Mouse (Mus musculus): Measurements from ENCODE around the gene Rap1gds1. TPM values are rescaled to one million over a fixed set of nuclear protein-coding genes. Genes with fewer than 3 reads are reported as not detected.

Rap1gds1 gene
- polyA plus RNA-seq, 1 experiment = 40.1 TPM

GRCm38 (mm10) chr3:139064076-139064475 lies 10.9 kb downstream of the Rap1gds1 start:
- Histone ChIP-seq H3ac (ENCODE audit: control insufficient read depth, insufficient read length) (no peak overlapping the region), H3K27me3 (ENCODE audit: control insufficient read depth, insufficient read depth, insufficient read length) (no peaks in the 10 kb centered on the region), H3K36me3 (ENCODE audit: control insufficient read depth, insufficient read depth) (peaks cover 3% of the 10 kb centered on the region), H3K4me2 (ENCODE audit: low read depth) (no peak overlapping the region), H3K4me3 (no peak overlapping the region), H3K79me2 (ENCODE audit: control insufficient read depth, insufficient read depth) (peaks cover 86% of the 10 kb centered on the region)
- no peak for TF ChIP-seq REST (IDR thresholded peaks at IDR 0.05; ENCODE audit: insufficient read depth, insufficient read length)
- no peak for TF ChIP-seq E2F4 (IDR thresholded peaks at IDR 0.05; ENCODE audit: insufficient read depth)
- no peak for TF ChIP-seq MYOD1 (IDR thresholded peaks at IDR 0.05; ENCODE audit: control insufficient read depth in 1 of 3, insufficient read length in 2 of 3, low read depth in 2 of 3)
- TF ChIP-seq POLR2A (IDR thresholded peaks at IDR 0.05; ENCODE audit: insufficient read length, low read depth) = no peak
- no peak for TF ChIP-seq SRF (IDR thresholded peaks at IDR 0.05; ENCODE audit: control insufficient read depth, insufficient read length, low read depth)

- no peak overlapping the region for H3K4me3 ChIP-seq
- no peaks in the 10 kb centered on the region for H3K27me3 ChIP-seq (ENCODE audit: control insufficient read depth, insufficient read depth, insufficient read length)
- no peak overlapping the region for H3K4me2 ChIP-seq (ENCODE audit: low read depth)
- no peak for TF ChIP-seq CEBPB (IDR thresholded peaks at IDR 0.05; ENCODE audit: insufficient read depth, poor library complexity, severe bottlenecking)
- no peak for TF ChIP-seq E2F4 (IDR thresholded peaks at IDR 0.05; ENCODE audit: insufficient read depth)
- TF ChIP-seq POLR2A (IDR thresholded peaks at IDR 0.05; ENCODE audit: insufficient read length, low read depth) = no peak
- TF ChIP-seq TCF12 (IDR thresholded peaks at IDR 0.05; ENCODE audit: insufficient read depth, poor library complexity, severe bottlenecking) = no peak
- no peak for TF ChIP-seq SRF (IDR thresholded peaks at IDR 0.05; ENCODE audit: control insufficient read depth, insufficient read length, low read depth)
- no peak for TF ChIP-seq MAX (IDR thresholded peaks at IDR 0.05; ENCODE audit: low read depth)
- TF ChIP-seq REST (IDR thresholded peaks at IDR 0.05; ENCODE audit: insufficient read depth, insufficient read length) = no peak
- TF ChIP-seq TCF3 (IDR thresholded peaks at IDR 0.05; ENCODE audit: insufficient read length, low read depth) = no peak
- no peak for TF ChIP-seq MYOD1 (IDR thresholded peaks at IDR 0.05; ENCODE audit: control insufficient read depth in 1 of 3, insufficient read length in 2 of 3, low read depth in 2 of 3)
- TF ChIP-seq POLR2AphosphoS2 (IDR thresholded peaks at IDR 0.05; ENCODE audit: insufficient read length, low read depth) = no peak
- no peak for TF ChIP-seq MYOG (IDR thresholded peaks at IDR 0.05; ENCODE audit: control insufficient read depth in 1 of 3, insufficient read depth in 1 of 3, insufficient read length in 2 of 3, low read depth in 2 of 3)
- TF ChIP-seq USF1 (IDR thresholded peaks at IDR 0.05; ENCODE audit: low read depth) = no peak
- H3K79me2 ChIP-seq (ENCODE audit: control insufficient read depth, insufficient read depth) = peaks cover 86% of the 10 kb centered on the region
- H3ac ChIP-seq (ENCODE audit: control insufficient read depth, insufficient read length) = no peak overlapping the region
- H3K36me3 ChIP-seq (ENCODE audit: control insufficient read depth, insufficient read depth) = peaks cover 3% of the 10 kb centered on the region
These were observed 12.9 kb downstream of the Rap1gds1 start for GRCm38 (mm10) chr3:139062088-139062487.

GRCm38 (mm10) chr3:139048701-139049622 lies 26.0 kb downstream of the Rap1gds1 start:
- Histone ChIP-seq H3K79me2 (ENCODE audit: control insufficient read depth, insufficient read depth) (peaks cover 33% of the 10 kb centered on the region), H3K4me2 (ENCODE audit: low read depth) (no peak overlapping the region), H3K4me3 (no peak overlapping the region), H3ac (ENCODE audit: control insufficient read depth, insufficient read length) (no peak overlapping the region), H3K36me3 (ENCODE audit: control insufficient read depth, insufficient read depth) (peaks cover 10% of the 10 kb centered on the region), H3K27me3 (ENCODE audit: control insufficient read depth, insufficient read depth, insufficient read length) (no peaks in the 10 kb centered on the region)
- TF ChIP-seq MYOG (IDR thresholded peaks at IDR 0.05; ENCODE audit: control insufficient read depth in 1 of 3, insufficient read depth in 1 of 3, insufficient read length in 2 of 3, low read depth in 2 of 3) (no peak), MAX (IDR thresholded peaks at IDR 0.05; ENCODE audit: low read depth) (no peak), MYOD1 (IDR thresholded peaks at IDR 0.05; ENCODE audit: control insufficient read depth in 1 of 3, insufficient read length in 2 of 3, low read depth in 2 of 3) (no peak), REST (IDR thresholded peaks at IDR 0.05; ENCODE audit: insufficient read depth, insufficient read length) (no peak), CEBPB (IDR thresholded peaks at IDR 0.05; ENCODE audit: insufficient read depth, poor library complexity, severe bottlenecking) (no peak), POLR2A (IDR thresholded peaks at IDR 0.05; ENCODE audit: insufficient read length, low read depth) (no peak), TCF3 (IDR thresholded peaks at IDR 0.05; ENCODE audit: insufficient read length, low read depth) (no peak), E2F4 (IDR thresholded peaks at IDR 0.05; ENCODE audit: insufficient read depth) (no peak)

- TF ChIP-seq POLR2A (IDR thresholded peaks at IDR 0.05; ENCODE audit: insufficient read length, low read depth) = no peak
- TF ChIP-seq TCF3 (IDR thresholded peaks at IDR 0.05; ENCODE audit: insufficient read length, low read depth) = no peak
- no peak for TF ChIP-seq MAX (IDR thresholded peaks at IDR 0.05; ENCODE audit: low read depth)
- TF ChIP-seq CEBPB (IDR thresholded peaks at IDR 0.05; ENCODE audit: insufficient read depth, poor library complexity, severe bottlenecking) = no peak
- no peak for TF ChIP-seq TCF12 (IDR thresholded peaks at IDR 0.05; ENCODE audit: insufficient read depth, poor library complexity, severe bottlenecking)
- no peak for TF ChIP-seq POLR2AphosphoS2 (IDR thresholded peaks at IDR 0.05; ENCODE audit: insufficient read length, low read depth)
- no peak for TF ChIP-seq MYOD1 (IDR thresholded peaks at IDR 0.05; ENCODE audit: control insufficient read depth in 1 of 3, insufficient read length in 2 of 3, low read depth in 2 of 3)
- TF ChIP-seq REST (IDR thresholded peaks at IDR 0.05; ENCODE audit: insufficient read depth, insufficient read length) = no peak
- no peak for TF ChIP-seq SRF (IDR thresholded peaks at IDR 0.05; ENCODE audit: control insufficient read depth, insufficient read length, low read depth)
- TF ChIP-seq MYOG (IDR thresholded peaks at IDR 0.05; ENCODE audit: control insufficient read depth in 1 of 3, insufficient read depth in 1 of 3, insufficient read length in 2 of 3, low read depth in 2 of 3) = no peak
- no peak for TF ChIP-seq E2F4 (IDR thresholded peaks at IDR 0.05; ENCODE audit: insufficient read depth)
- TF ChIP-seq USF1 (IDR thresholded peaks at IDR 0.05; ENCODE audit: low read depth) = no peak
- H3K36me3 ChIP-seq (ENCODE audit: control insufficient read depth, insufficient read depth) = peaks cover 5% of the 10 kb centered on the region
These were observed 32.6 kb downstream of the Rap1gds1 start for GRCm38 (mm10) chr3:139042433-139042854.

More at GRCm38 (mm10) chr3:139042433-139042854, 32.6 kb downstream of the Rap1gds1 start:
- Histone ChIP-seq H3K27me3 (ENCODE audit: control insufficient read depth, insufficient read depth, insufficient read length) (no peaks in the 10 kb centered on the region), H3K4me2 (ENCODE audit: low read depth) (no peak overlapping the region), H3K4me3 (no peak overlapping the region), H3ac (ENCODE audit: control insufficient read depth, insufficient read length) (no peak overlapping the region), H3K79me2 (ENCODE audit: control insufficient read depth, insufficient read depth) (peaks cover 41% of the 10 kb centered on the region)

All from myocyte (in vitro differentiated cells).